Mouse (Mus musculus): ENCODE measurements around the gene Atp6v0e2. TPM values are rescaled to one million over a fixed set of nuclear protein-coding genes. Genes with fewer than 3 reads are reported as not detected.

The Atp6v0e2 gene
- polyA plus RNA-seq, 1 experiment, result 2.2 TPM

- WGBS, result 28% methylated on average over 2 of the region's 2 CpGs
- TF ChIP-seq POLR2A (IDR thresholded peaks at IDR 0.05; ENCODE audit: borderline replicate concordance, control insufficient read depth, low read depth, low read length) (no peak), CTCF (IDR thresholded peaks at IDR 0.05; ENCODE audit: control insufficient read depth, insufficient read depth, low read length) (no peak)
- H3K27ac ChIP-seq (ENCODE audit: control insufficient read depth, insufficient read depth, low read depth, low read length, poor library complexity), result no peak overlapping the region
- H3K4me3 ChIP-seq (replicated peaks; ENCODE audit: control insufficient read depth, low read depth, low read length), result no peak overlapping the region
- no peaks in the 10 kb centered on the region for H3K4me1 ChIP-seq (ENCODE audit: control insufficient read depth, insufficient read depth, low read length)
These were observed 6.6 kb upstream of the Atp6v0e2 start for GRCm38 (mm10) chr6:48530862-48531261.

- 72% methylated on average over 2 of the region's 2 CpGs for WGBS
- H3K27ac ChIP-seq (ENCODE audit: control insufficient read depth, insufficient read depth, low read depth, low read length, poor library complexity), result no peak overlapping the region
- TF ChIP-seq CTCF (IDR thresholded peaks at IDR 0.05; ENCODE audit: control insufficient read depth, insufficient read depth, low read length), result no peak
- no peaks in the 10 kb centered on the region for H3K4me1 ChIP-seq (ENCODE audit: control insufficient read depth, insufficient read depth, low read length)
- H3K4me3 ChIP-seq (replicated peaks; ENCODE audit: control insufficient read depth, low read depth, low read length), result no peak overlapping the region
These were observed 3.9 kb upstream of the Atp6v0e2 start for GRCm38 (mm10) chr6:48533475-48533874.

GRCm38 (mm10) chr6:48534913-48535312 is 2.5 kb upstream of the Atp6v0e2 start:
- TF ChIP-seq CTCF (IDR thresholded peaks at IDR 0.05; ENCODE audit: control insufficient read depth, insufficient read depth, low read length), result no peak
- WGBS, result 86% methylated on average over 8 of the region's 8 CpGs

GRCm38 (mm10) chr6:48536091-48536490 is 1.3 kb upstream of the Atp6v0e2 start:
- TF ChIP-seq POLR2A (IDR thresholded peaks at IDR 0.05; ENCODE audit: borderline replicate concordance, control insufficient read depth, low read depth, low read length) (no peak), CTCF (IDR thresholded peaks at IDR 0.05; ENCODE audit: control insufficient read depth, insufficient read depth, low read length) (no peak)
- 12% methylated on average over 4 of the region's 4 CpGs for WGBS
- Histone ChIP-seq H3K27ac (ENCODE audit: control insufficient read depth, insufficient read depth, low read depth, low read length, poor library complexity) (no peak overlapping the region), H3K4me1 (ENCODE audit: control insufficient read depth, insufficient read depth, low read length) (no peaks in the 10 kb centered on the region), H3K4me3 (replicated peaks; ENCODE audit: control insufficient read depth, low read depth, low read length) (no peak overlapping the region)

More at GRCm38 (mm10) chr6:48534913-48535312, 2.5 kb upstream of the Atp6v0e2 start:
- Histone ChIP-seq H3K4me1 (ENCODE audit: control insufficient read depth, insufficient read depth, low read length) (no peaks in the 10 kb centered on the region), H3K4me3 (replicated peaks; ENCODE audit: control insufficient read depth, low read depth, low read length) (no peak overlapping the region), H3K27ac (ENCODE audit: control insufficient read depth, insufficient read depth, low read depth, low read length, poor library complexity) (no peak overlapping the region)

GRCm38 (mm10) chr6:48538841-48539737 is 1.7 kb downstream of the Atp6v0e2 start:
- no peak for TF ChIP-seq POLR2A (IDR thresholded peaks at IDR 0.05; ENCODE audit: borderline replicate concordance, control insufficient read depth, low read depth, low read length)
- peak; percentile 69 for TF ChIP-seq CTCF (IDR thresholded peaks at IDR 0.05; ENCODE audit: control insufficient read depth, insufficient read depth, low read length)
- H3K27ac ChIP-seq (ENCODE audit: control insufficient read depth, insufficient read depth, low read depth, low read length, poor library complexity), result no peak overlapping the region
- WGBS, result 68% methylated on average over 5 of the region's 5 CpGs
- no peak overlapping the region for H3K4me3 ChIP-seq (replicated peaks; ENCODE audit: control insufficient read depth, low read depth, low read length)
- no peaks in the 10 kb centered on the region; the same call in 1 of the 2 replicates for H3K4me1 ChIP-seq (ENCODE audit: control insufficient read depth, insufficient read depth, low read length)

GRCm38 (mm10) chr6:48539860-48540259 is 2.4 kb downstream of the Atp6v0e2 start:
- Histone ChIP-seq H3K4me1 (ENCODE audit: control insufficient read depth, insufficient read depth, low read length) (no peaks in the 10 kb centered on the region; the same call in 1 of the 2 replicates), H3K4me3 (replicated peaks; ENCODE audit: control insufficient read depth, low read depth, low read length) (no peak overlapping the region), H3K27ac (ENCODE audit: control insufficient read depth, insufficient read depth, low read depth, low read length, poor library complexity) (no peak overlapping the region)
- no peak for TF ChIP-seq POLR2A (IDR thresholded peaks at IDR 0.05; ENCODE audit: borderline replicate concordance, control insufficient read depth, low read depth, low read length)
- TF ChIP-seq CTCF (IDR thresholded peaks at IDR 0.05; ENCODE audit: control insufficient read depth, insufficient read depth, low read length), result no peak
- 61% methylated on average over 5 of the region's 5 CpGs for WGBS

GRCm38 (mm10) chr6:48540721-48541120 is 3.3 kb downstream of the Atp6v0e2 start:
- 81% methylated on average over 3 of the region's 3 CpGs for WGBS
- no peak overlapping the region for H3K4me3 ChIP-seq (replicated peaks; ENCODE audit: control insufficient read depth, low read depth, low read length)
- no peaks in the 10 kb centered on the region; the same call in 1 of the 2 replicates for H3K4me1 ChIP-seq (ENCODE audit: control insufficient read depth, insufficient read depth, low read length)
- TF ChIP-seq POLR2A (IDR thresholded peaks at IDR 0.05; ENCODE audit: borderline replicate concordance, control insufficient read depth, low read depth, low read length), result no peak
- TF ChIP-seq CTCF (IDR thresholded peaks at IDR 0.05; ENCODE audit: control insufficient read depth, insufficient read depth, low read length), result no peak
- H3K27ac ChIP-seq (ENCODE audit: control insufficient read depth, insufficient read depth, low read depth, low read length, poor library complexity), result no peak overlapping the region

GRCm38 (mm10) chr6:48541560-48542450 is 4.4 kb downstream of the Atp6v0e2 start:
- no peak overlapping the region for H3K27ac ChIP-seq (ENCODE audit: control insufficient read depth, insufficient read depth, low read depth, low read length, poor library complexity)
- no peak for TF ChIP-seq POLR2A (IDR thresholded peaks at IDR 0.05; ENCODE audit: borderline replicate concordance, control insufficient read depth, low read depth, low read length)
- TF ChIP-seq CTCF (IDR thresholded peaks at IDR 0.05; ENCODE audit: control insufficient read depth, insufficient read depth, low read length), result no peak
- WGBS, result 8% methylated on average over 7 of the region's 7 CpGs
- H3K4me3 ChIP-seq (replicated peaks; ENCODE audit: control insufficient read depth, low read depth, low read length), result no peak overlapping the region
- H3K4me1 ChIP-seq (ENCODE audit: control insufficient read depth, insufficient read depth, low read length), result no peaks in the 10 kb centered on the region; the same call in 1 of the 2 replicates
